Mouse (Mus musculus) brain, adult 2 months (tissue): ENCODE results near the gene Cdca3.
A peak's percentile ranks its signal among the peaks of the same experiment; 100 is the strongest.

Experiments used
- DNase-seq: peaks from one replicate; pipeline ENCODE4 v3.0.0; 2011; ENCODE audit warnings: low read depth, low spot score

The Cdca3 gene

GRCm38 (mm10) chr6:124831649-124832048, 2.3 kb downstream of the Cdca3 start:
- DNase-seq, result no peak

GRCm38 (mm10) chr6:124834512-124835081, 5.2 kb downstream of the Cdca3 start:
- DNase-seq, result no peak

- DNase-seq, result no peak
Observed at GRCm38 (mm10) chr6:124835531-124835930, 6.2 kb downstream of the Cdca3 start.

- DNase-seq, result no peak
Observed at GRCm38 (mm10) chr6:124836411-124836810, 7.1 kb downstream of the Cdca3 start.

- DNase-seq, result no peak
Observed at GRCm38 (mm10) chr6:124839805-124840204, 10.5 kb downstream of the Cdca3 start.

- no peak for DNase-seq
Observed at GRCm38 (mm10) chr6:124840241-124841167, 11.2 kb downstream of the Cdca3 start, which contains the start of gene Gnb3. TSS of gene Gnb3 (minus strand) at chr6:124840275.

- DNase-seq, result peak; percentile 96
Observed at GRCm38 (mm10) chr6:124847305-124847704, 18.0 kb downstream of the Cdca3 start.

GRCm38 (mm10) chr6:124850535-124850934, 21.2 kb downstream of the Cdca3 start:
- DNase-seq, result no peak

- DNase-seq, result no peak
Observed at GRCm38 (mm10) chr6:124854647-124855046, 25.3 kb downstream of the Cdca3 start.

- DNase-seq, result peak; percentile 85
Observed at GRCm38 (mm10) chr6:124856321-124856720, 27.0 kb downstream of the Cdca3 start.

- peak; percentile 94 for DNase-seq
Observed at GRCm38 (mm10) chr6:124856916-124857839, 27.8 kb downstream of the Cdca3 start, which contains the start of gene P3h3. TSS of gene P3h3 (minus strand) at chr6:124857752.

GRCm38 (mm10) chr6:124857840-124858530, 28.6 kb downstream of the Cdca3 start:
- DNase-seq, result no peak

GRCm38 (mm10) chr6:124858561-124859318, 29.4 kb downstream of the Cdca3 start:
- DNase-seq, result no peak

- DNase-seq, result peak; percentile 93
Observed at GRCm38 (mm10) chr6:124859725-124860124, 30.4 kb downstream of the Cdca3 start.

GRCm38 (mm10) chr6:124860511-124860910, 31.2 kb downstream of the Cdca3 start:
- no peak for DNase-seq

- no peak for DNase-seq
Observed at GRCm38 (mm10) chr6:124861266-124861665, 31.9 kb downstream of the Cdca3 start.

GRCm38 (mm10) chr6:124861802-124862201, 32.5 kb downstream of the Cdca3 start:
- no peak for DNase-seq

GRCm38 (mm10) chr6:124862406-124863124, 33.2 kb downstream of the Cdca3 start:
- peak; percentile 81 for DNase-seq

- peak; percentile 59 for DNase-seq
Observed at GRCm38 (mm10) chr6:124863125-124863657, 33.8 kb downstream of the Cdca3 start.
